In the genomic region with DNA sequence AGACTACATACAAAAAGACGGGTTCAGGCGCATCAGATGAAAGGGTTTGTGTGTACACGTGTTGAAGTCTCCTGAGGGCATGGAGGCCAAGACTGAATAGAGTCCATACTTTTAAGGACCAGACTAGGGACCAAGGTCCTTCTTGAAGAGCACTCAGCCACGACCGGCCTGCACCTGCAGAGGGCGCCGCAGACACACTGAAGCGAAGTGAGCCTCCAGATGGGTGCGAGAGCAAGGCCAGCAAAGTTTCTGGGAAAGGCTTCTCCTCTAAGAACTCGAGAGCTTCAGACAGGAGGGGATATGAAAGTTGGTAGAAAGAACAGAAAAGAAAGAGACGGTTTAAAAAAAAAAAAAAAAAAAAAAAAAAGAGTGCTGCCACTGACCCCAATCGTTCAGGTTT, we compare ENCODE assay signal across 7 mouse cellular contexts. TPM values are rescaled to one million over a fixed set of nuclear protein-coding genes. Genes with fewer than 3 reads are reported as not detected.
A peak's percentile ranks its signal among the peaks of the same experiment; 100 is the strongest.
DNase-seq lines count a peak whose midpoint lies in the region; ATAC-seq lines count a peak whose summit lies in the region.

No protein-coding gene starts in this region.

- peaks cover 11% of the 10 kb centered on the region; the same call in 1 of the 2 replicates for H3K9me3 ChIP-seq in heart, embryonic 13.5 days

- H3K9ac ChIP-seq in heart, embryonic 13.5 days: no peak overlapping the region

- no peak for ATAC-seq in heart, embryonic 13.5 days (ENCODE audit: extremely low read depth, insufficient number of reproducible peaks, low FRiP score, low TSS enrichment)

- H3K36me3 ChIP-seq in heart, embryonic 13.5 days: no peaks in the 10 kb centered on the region
- H3K36me3 ChIP-seq in splenic B cell, adult 2 months (ENCODE audit: control insufficient read depth, insufficient read depth, low read length, poor library complexity, severe bottlenecking): no peaks in the 10 kb centered on the region

- H3K27me3 ChIP-seq in heart, embryonic 13.5 days (replicated peaks): peaks cover 72% of the 10 kb centered on the region
- H3K27me3 ChIP-seq in splenic B cell, adult 2 months (ENCODE audit: control insufficient read depth, insufficient read depth, low read length, poor library complexity, severe bottlenecking): no peaks in the 10 kb centered on the region

- H3K4me1 ChIP-seq in heart, embryonic 13.5 days: peaks cover 17% of the 10 kb centered on the region

- peak overlapping the region; percentile 90 for H3K4me2 ChIP-seq in heart, embryonic 13.5 days

- peak; percentile 56 for DNase-seq in urinary bladder, postnatal 14 days (ENCODE audit: low spot score)
- DNase-seq in urinary bladder, postnatal 10 days (ENCODE audit: low spot score): no peak
- DNase-seq in cerebellum, postnatal 14 days: peak; percentile 55 to 73
- DNase-seq in kidney, postnatal 10 days: peak; percentile 76
- DNase-seq in lung, postnatal 14 days: peak; percentile 45
- DNase-seq in splenic B cell, adult 2 months (ENCODE audit: low read depth, low spot score): peak; percentile 37

- WGBS in heart, embryonic 13.5 days: 3% methylated on average over 12 of the region's 12 CpGs

- peak overlapping the region; percentile 57 for H3K4me3 ChIP-seq in heart, embryonic 13.5 days

- no peak overlapping the region for H3K27ac ChIP-seq in heart, embryonic 13.5 days (replicated peaks)

RNA-seq across cellular contexts. Expression of gene Garem2, which starts 0.6 kb away (rescaled TPM):
- polyA plus RNA-seq in heart, embryonic 13.5 days (2015; fragmentation: Nextera tagmentation; extraction: Ambion mirVana): 0.17 and 0.25 TPM in 2 replicates

RNA-seq across cellular contexts. Expression of gene 3110082J24Rik, which starts 1.5 kb away (rescaled TPM):
- polyA plus RNA-seq in heart, embryonic 13.5 days (2015; fragmentation: Nextera tagmentation; extraction: Ambion mirVana): not detected in 2 replicates

RNA-seq across cellular contexts. Expression of gene Tyms, which starts 30.9 kb away (rescaled TPM):
- polyA plus RNA-seq in heart, embryonic 13.5 days (2015; fragmentation: Nextera tagmentation; extraction: Ambion mirVana): 117 and 127 TPM in 2 replicates

RNA-seq across cellular contexts. Expression of gene Hadha, which starts 50.6 kb away (rescaled TPM):
- polyA plus RNA-seq in heart, embryonic 13.5 days (2015; fragmentation: Nextera tagmentation; extraction: Ambion mirVana): 212 and 223 TPM in 2 replicates

RNA-seq across cellular contexts. Expression of gene Hadhb, which starts 50.7 kb away (rescaled TPM):
- polyA plus RNA-seq in heart, embryonic 13.5 days (2015; fragmentation: Nextera tagmentation; extraction: Ambion mirVana): 318 and 345 TPM in 2 replicates
